Mouse (Mus musculus): ENCODE data around the gene Rubcnl.

Rubcnl gene

DNA sequence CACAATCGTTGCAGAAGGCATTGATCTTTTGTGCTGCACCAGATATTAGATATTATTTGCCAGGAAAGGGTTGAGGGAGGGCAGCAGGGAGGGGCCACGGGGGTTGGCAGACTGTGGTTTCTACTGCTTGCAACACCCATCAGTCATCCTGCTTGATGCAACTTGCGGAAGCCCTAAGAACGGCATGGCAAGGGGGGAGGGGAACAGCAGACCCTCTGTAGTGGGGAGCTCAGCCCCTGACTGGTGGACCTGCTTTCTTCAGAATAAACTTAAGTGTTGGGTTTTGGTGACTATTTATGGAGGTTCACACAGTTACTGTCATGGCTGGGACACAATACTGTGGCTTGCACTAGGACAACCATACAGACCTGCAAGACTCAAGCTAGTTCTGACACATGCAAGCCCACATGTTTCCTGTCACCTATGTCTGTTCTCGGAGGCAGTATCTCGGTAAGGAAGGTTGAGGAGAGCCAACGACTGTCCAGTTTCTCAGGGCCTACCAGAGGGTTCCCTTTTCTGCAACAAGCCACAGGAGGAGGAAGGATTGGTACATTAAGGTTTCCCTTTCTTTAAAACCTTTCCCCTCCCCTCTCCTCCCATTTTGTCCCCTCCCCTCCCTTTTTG, 53.6 kb downstream of the Rubcnl start:
- DNase-seq (ENCODE audit: extremely low spot score) = no peak

DNA sequence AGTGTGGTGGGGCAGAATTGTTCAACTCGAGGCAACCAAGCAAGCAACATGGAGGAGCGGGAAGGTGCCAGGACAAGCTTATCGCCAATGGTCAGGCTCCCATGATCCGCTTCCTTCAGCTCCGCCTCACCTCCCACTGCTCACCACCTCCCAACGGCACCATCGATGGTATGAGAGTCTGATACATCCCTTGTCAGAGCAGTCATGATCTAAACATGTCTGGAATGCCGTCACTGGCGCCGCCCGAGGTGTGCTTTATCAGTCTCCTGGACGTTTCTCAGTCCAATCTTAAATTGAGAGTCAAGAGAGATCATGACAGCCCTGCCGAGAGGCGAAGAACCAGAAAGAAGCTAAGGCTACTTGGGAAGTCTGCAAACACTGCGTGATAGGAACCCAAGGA, 55.3 kb downstream of the Rubcnl start:
- DNase-seq (ENCODE audit: extremely low spot score) = no peak

- DNase-seq (ENCODE audit: extremely low spot score) = no peak
Measured at GRCm38 (mm10) chr14:75075299-75076180, 59.7 kb downstream of the Rubcnl start.

DNA sequence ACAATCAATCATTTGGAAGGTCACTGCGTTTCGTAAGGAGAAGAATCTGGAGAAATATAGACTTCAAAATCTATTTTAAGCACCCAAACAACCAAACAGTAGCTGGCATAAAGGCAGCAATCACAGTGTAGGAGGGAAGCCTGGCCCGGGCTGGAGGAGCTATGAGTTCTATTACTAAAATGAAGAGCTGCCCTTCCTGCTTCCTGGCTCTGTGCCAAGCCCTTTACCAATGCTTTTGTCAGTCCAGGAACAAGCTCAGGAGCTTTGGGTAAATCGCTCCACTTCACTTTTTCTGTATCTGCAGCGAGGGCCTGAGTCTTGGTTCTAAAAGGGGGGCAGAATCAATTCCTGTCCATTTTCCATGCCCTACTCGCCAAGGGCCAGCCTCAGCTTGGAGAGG, 62.1 kb downstream of the Rubcnl start:
- DNase-seq (ENCODE audit: extremely low spot score) = no peak

Data from embryo, embryonic 9.5 days (tissue).